Mouse (Mus musculus) heart, embryonic 14.5 days (tissue): Measurements from ENCODE around the gene Bnip1. TPM values are rescaled to one million over a fixed set of nuclear protein-coding genes. Genes with fewer than 3 reads are reported as not detected.

Experiments
- ATAC-seq: fragments of 200-750 bp; cut with Nextera tagmentation; 2 replicates; pipeline ENCODE4 v1.8.0; 2017; ENCODE audit warnings: low read depth, moderate TSS enrichment; ENCODE audit not compliant: insufficient number of reproducible peaks, insufficient read depth, low FRiP score
- H3K27ac ChIP-seq, 2 experiments: fragments of 200-500 bp in 1 of 2; fragments of 300-500 bp in 1 of 2; sonication (generic) in 1 of 2; replicated peaks in 1 of 2; 2 replicates each; pipeline ENCODE4 v1.5.1; 2012 to 2014; ENCODE audit warnings: low read depth in 2 of 2, low read length in 2 of 2, control low read depth in 1 of 2, mild to moderate bottlenecking in 1 of 2, mixed read lengths in 1 of 2; ENCODE audit not compliant: control insufficient read depth in 1 of 2, insufficient read depth in 1 of 2
- H3K27me3 ChIP-seq: fragments of 300-500 bp; sonication (generic); 2 replicates; pipeline ENCODE4 v1.6.1; 2014; ENCODE audit warnings: mild to moderate bottlenecking, low read length, control low read depth; ENCODE audit not compliant: control insufficient read depth, insufficient read depth
- H3K36me3 ChIP-seq: fragments of 300-500 bp; sonication (generic); 2 replicates; pipeline ENCODE4 v1.6.1; 2014; ENCODE audit warnings: mild to moderate bottlenecking, control low read depth, low read length, mixed read lengths; ENCODE audit not compliant: control insufficient read depth, insufficient read depth
- H3K4me1 ChIP-seq, 2 experiments: fragments of 200-500 bp in 1 of 2; fragments of 300-500 bp in 1 of 2; sonication (generic) in 1 of 2; 2 replicates each; pipeline ENCODE4 v1.6.1; 2012 to 2014; ENCODE audit warnings: low read length in 2 of 2, control low read depth in 1 of 2, mixed read lengths in 1 of 2; ENCODE audit not compliant: control insufficient read depth in 2 of 2, insufficient read depth in 2 of 2
- H3K4me2 ChIP-seq: fragments of 300-500 bp; sonication (generic); 2 replicates; pipeline ENCODE4 v1.6.1; 2014; ENCODE audit warnings: mild to moderate bottlenecking, low read length
- H3K4me3 ChIP-seq, 2 experiments: fragments of 200-500 bp in 1 of 2; fragments of 300-500 bp in 1 of 2; sonication (generic) in 1 of 2; 2 replicates each; pipeline ENCODE4 v1.5.1; 2012 to 2014; ENCODE audit warnings: low read length in 2 of 2, mild to moderate bottlenecking in 2 of 2, control low read depth in 1 of 2, low read depth in 1 of 2, moderate library complexity in 1 of 2; ENCODE audit not compliant: control insufficient read depth in 1 of 2, insufficient read depth in 1 of 2
- H3K9ac ChIP-seq: fragments of 300-500 bp; sonication (generic); 2 replicates; pipeline ENCODE4 v1.6.1; 2014; ENCODE audit warnings: mild to moderate bottlenecking, low read length
- H3K9me3 ChIP-seq: fragments of 300-500 bp; sonication (generic); 2 replicates; pipeline ENCODE4 v1.6.1; 2016; ENCODE audit warnings: low read length, control low read depth; ENCODE audit not compliant: control insufficient read depth
- WGBS: fragments of 180-500 bp; shearing (Covaris S2); extraction: QIAGEN DNeasy Blood & Tissue Kit; methylation state at CpG from one replicate; pipeline ENCODE4 v1.1.7; 2014; 5-methylcytosine and 5-hydroxymethylcytosine counted together
- polyA plus RNA-seq: library from polyadenylated mRNA; unstranded; fragments of >200 nt; fragmentation: Nextera tagmentation; extraction: Ambion mirVana; gene quantifications from 2 replicates; pipeline ENCODE4 v1.2.1, GENCODE M21; 2014

Gene Bnip1
- polyA plus RNA-seq, 1 experiment from 2014 or later: 54.9 TPM

- no peak for ATAC-seq
- WGBS: 91% methylated on average over 2 of the region's 2 CpGs
- H3K27ac ChIP-seq: no peak overlapping the region
- H3K4me1 ChIP-seq: no peaks in the 10 kb centered on the region
- no peaks in the 10 kb centered on the region for H3K27me3 ChIP-seq
- H3K9ac ChIP-seq: no peak overlapping the region
- peaks cover 22% of the 10 kb centered on the region for H3K36me3 ChIP-seq
- no peak overlapping the region for H3K4me3 ChIP-seq
- no peak overlapping the region for H3K4me2 ChIP-seq
- H3K9me3 ChIP-seq: no peaks in the 10 kb centered on the region
Measured at GRCm38 (mm10) chr17:26767754-26768124, 13.1 kb upstream of the Bnip1 start.

- Histone ChIP-seq H3K27me3 (no peaks in the 10 kb centered on the region), H3K4me3 (no peak overlapping the region), H3K9me3 (no peaks in the 10 kb centered on the region), H3K36me3 (peaks cover 15% of the 10 kb centered on the region), H3K4me2 (no peak overlapping the region), H3K9ac (no peak overlapping the region), H3K27ac (no peak overlapping the region), H3K4me1 (peaks cover 2 to 7% of the 10 kb centered on the region in 2 experiments; a peak in 1 of 4 replicates)
- no peak for ATAC-seq
- 81% methylated on average over 10 of the region's 10 CpGs for WGBS
Measured at GRCm38 (mm10) chr17:26776211-26776610, 4.7 kb upstream of the Bnip1 start.

- Histone ChIP-seq H3K4me2 (no peak overlapping the region), H3K4me3 (no peak overlapping the region), H3K36me3 (peaks cover 7% of the 10 kb centered on the region; the same call in 1 of the 2 replicates), H3K9ac (no peak overlapping the region), H3K27ac (no peak overlapping the region), H3K4me1 (peaks cover 5 to 16% of the 10 kb centered on the region in 2 experiments; a peak in 3 of 4 replicates), H3K27me3 (no peaks in the 10 kb centered on the region), H3K9me3 (no peaks in the 10 kb centered on the region)
- no peak for ATAC-seq
- 71% methylated on average over 4 of the region's 4 CpGs for WGBS
Measured at GRCm38 (mm10) chr17:26778001-26778400, 2.9 kb upstream of the Bnip1 start.

GRCm38 (mm10) chr17:26778430-26779100, 2.3 kb upstream of the Bnip1 start:
- Histone ChIP-seq H3K36me3 (peaks cover 9% of the 10 kb centered on the region), H3K27me3 (no peaks in the 10 kb centered on the region), H3K27ac (no peak overlapping the region), H3K4me3 (no peak overlapping the region), H3K4me1 (peaks cover 5 to 16% of the 10 kb centered on the region in 2 experiments; a peak in 3 of 4 replicates), H3K4me2 (no peak overlapping the region), H3K9me3 (no peaks in the 10 kb centered on the region), H3K9ac (no peak overlapping the region)
- ATAC-seq: no peak
- WGBS: 86% methylated on average over 3 of the region's 3 CpGs

- no peak overlapping the region for H3K4me3 ChIP-seq
- no peak for ATAC-seq
- H3K27me3 ChIP-seq: no peaks in the 10 kb centered on the region
- no peak overlapping the region for H3K4me2 ChIP-seq
- H3K4me1 ChIP-seq: peaks cover 5 to 16% of the 10 kb centered on the region in 2 experiments; a peak in 3 of 4 replicates
- no peak overlapping the region for H3K27ac ChIP-seq
- no peaks in the 10 kb centered on the region for H3K9me3 ChIP-seq
- peaks cover 15% of the 10 kb centered on the region for H3K36me3 ChIP-seq
- no peak overlapping the region for H3K9ac ChIP-seq
- WGBS: 82% methylated on average over 2 of the region's 2 CpGs
Measured at GRCm38 (mm10) chr17:26779471-26779870, 1.4 kb upstream of the Bnip1 start.

GRCm38 (mm10) chr17:26781610-26782043, 761 bp downstream of the Bnip1 start:
- Histone ChIP-seq H3K9me3 (no peaks in the 10 kb centered on the region), H3K4me3 (peak overlapping the region; percentile 68 to 70), H3K9ac (peak overlapping the region; percentile 92), H3K4me1 (peaks cover 5 to 16% of the 10 kb centered on the region in 2 experiments; a peak in 3 of 4 replicates), H3K27ac (peak overlapping the region; percentile 88 to 95), H3K36me3 (peaks cover 34% of the 10 kb centered on the region), H3K4me2 (peak overlapping the region; percentile 83), H3K27me3 (no peaks in the 10 kb centered on the region)
- no peak for ATAC-seq
- WGBS: 19% methylated on average over 5 of the region's 5 CpGs

GRCm38 (mm10) chr17:26784525-26784924, 3.7 kb downstream of the Bnip1 start:
- Histone ChIP-seq H3K4me3 (no peak overlapping the region), H3K4me1 (peaks cover 5 to 16% of the 10 kb centered on the region in 2 experiments; a peak in 3 of 4 replicates), H3K4me2 (no peak overlapping the region), H3K9me3 (no peaks in the 10 kb centered on the region), H3K27ac (no peak overlapping the region), H3K27me3 (no peaks in the 10 kb centered on the region), H3K9ac (no peak overlapping the region), H3K36me3 (peaks cover 61% of the 10 kb centered on the region)
- WGBS: 87% methylated on average over 8 of the region's 8 CpGs
- ATAC-seq: no peak

- Histone ChIP-seq H3K4me1 (peaks cover 2 to 6% of the 10 kb centered on the region in 2 experiments; a peak in 3 of 4 replicates), H3K36me3 (peaks cover 81% of the 10 kb centered on the region), H3K4me2 (no peak overlapping the region), H3K9me3 (no peaks in the 10 kb centered on the region), H3K27ac (no peak overlapping the region), H3K27me3 (no peaks in the 10 kb centered on the region), H3K4me3 (no peak overlapping the region), H3K9ac (no peak overlapping the region)
- no peak for ATAC-seq
- 88% methylated on average over 7 of the region's 7 CpGs for WGBS
Measured at GRCm38 (mm10) chr17:26786586-26786985, 5.7 kb downstream of the Bnip1 start.
